Mouse (Mus musculus) neural tube, embryonic 12.5 days (tissue): ENCODE results near the gene Pa2g4. TPM values are rescaled to one million over a fixed set of nuclear protein-coding genes. Genes with fewer than 3 reads are reported as not detected.
"Not testable (repeated sequence)": the region's sequence is repeated elsewhere in the genome, so short reads cannot be mapped to it uniquely, and the experiment has no call there.

Source experiments
- ATAC-seq: fragments of 200-750 bp; cut with Nextera tagmentation; 2 replicates; pipeline ENCODE4 v1.8.0; 2017; ENCODE audit warnings: low read depth, mild to moderate bottlenecking, moderate TSS enrichment, moderate library complexity; ENCODE audit not compliant: low FRiP score
- H3K27ac ChIP-seq: fragments of 300-500 bp; sonication (generic); 2 replicates; pipeline ENCODE4 v1.5.1; 2016
- H3K27me3 ChIP-seq: fragments of 300-500 bp; sonication (generic); replicated peaks from 2 replicates; pipeline ENCODE4 v1.6.1; 2016; ENCODE audit warnings: mild to moderate bottlenecking
- H3K36me3 ChIP-seq: fragments of 300-500 bp; sonication (generic); 2 replicates; pipeline ENCODE4 v1.6.1; 2016; ENCODE audit warnings: mild to moderate bottlenecking
- H3K4me1 ChIP-seq: fragments of 300-500 bp; sonication (generic); 2 replicates; pipeline ENCODE4 v1.6.1; 2016
- H3K4me2 ChIP-seq: fragments of 300-500 bp; sonication (generic); replicated peaks from 2 replicates; pipeline ENCODE4 v1.6.1; 2016; ENCODE audit warnings: mild to moderate bottlenecking
- H3K4me3 ChIP-seq: fragments of 300-500 bp; sonication (generic); 2 replicates; pipeline ENCODE4 v1.5.1; 2016
- H3K9ac ChIP-seq: fragments of 300-500 bp; sonication (generic); 2 replicates; pipeline ENCODE4 v1.6.1; 2016; ENCODE audit warnings: mild to moderate bottlenecking
- H3K9me3 ChIP-seq: fragments of 300-500 bp; sonication (generic); 2 replicates; pipeline ENCODE4 v1.6.1; 2016; ENCODE audit warnings: mild to moderate bottlenecking
- WGBS: fragments of 180-500 bp; shearing (Covaris S2); methylation state at CpG from one replicate; pipeline ENCODE4 v1.1.7; 2016; 5-methylcytosine and 5-hydroxymethylcytosine counted together
- polyA plus RNA-seq: library from polyadenylated mRNA; unstranded; fragments of >200 nt; fragmentation: Nextera tagmentation; extraction: Ambion mirVana; gene quantifications from 2 replicates; pipeline ENCODE4 v1.2.1, GENCODE M21; 2016

The Pa2g4 gene
- 155 and 156 TPM in 2 replicates for polyA plus RNA-seq

DNA sequence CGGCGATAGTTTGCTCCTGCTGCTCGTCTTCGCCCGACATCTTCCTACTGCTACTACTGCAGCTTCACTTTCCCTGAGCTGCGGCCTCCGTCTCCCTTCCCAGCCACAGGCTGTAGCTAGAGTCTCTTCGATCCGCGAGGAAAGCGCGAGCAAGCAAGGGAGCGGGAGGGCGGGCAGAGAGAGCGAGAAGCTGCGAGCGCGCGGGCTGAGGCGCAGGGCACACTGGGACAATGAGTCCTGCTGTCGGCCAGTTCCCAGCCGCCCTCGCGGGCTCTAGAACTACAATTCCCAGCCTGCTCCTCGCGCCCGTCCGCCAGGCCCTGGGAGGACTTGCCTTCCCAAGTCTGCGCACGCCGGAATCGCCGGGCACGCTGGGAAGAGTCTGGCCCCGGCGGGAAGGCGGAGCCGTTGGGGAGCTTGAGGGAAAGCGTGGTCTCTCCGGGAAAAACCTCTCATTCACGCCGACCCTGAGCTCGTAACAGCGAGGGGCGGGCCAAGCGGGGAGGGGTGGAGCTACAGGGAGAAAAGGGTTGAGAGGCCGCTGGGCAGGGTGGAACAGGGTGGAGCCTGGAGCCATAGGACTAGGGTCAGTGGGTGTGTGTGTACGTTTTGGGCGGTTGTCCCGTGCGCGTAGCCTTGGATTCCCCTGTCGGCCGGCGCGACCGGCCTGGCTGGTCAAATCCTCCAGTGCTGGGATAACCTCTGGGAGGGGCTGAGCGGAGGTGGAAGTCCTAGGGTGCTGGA, at the start of gene Pa2g4:
Gene Pa2g4 (minus strand): TSS at position 200 of the 744 bp plus-strand sequence.
- Histone ChIP-seq H3K27me3 (no peaks in the 10 kb centered on the region), H3K27ac (peak within 1 kb of the TSS; percentile 68), H3K36me3 (peaks cover 26% of the 10 kb centered on the region), H3K4me1 (peaks cover 19% of the 10 kb centered on the region), H3K4me3 (peak within 1 kb of the TSS; percentile 87), H3K9me3 (no peaks in the 10 kb centered on the region), H3K4me2 (peak within 1 kb of the TSS; percentile 85), H3K9ac (peak within 1 kb of the TSS; percentile 83)
- peak; percentile 99 for ATAC-seq
- under 1% methylated on average over 58 of the region's 58 CpGs for WGBS

- no peak overlapping the region for H3K27ac ChIP-seq
- no peak for ATAC-seq
- 58% methylated on average over 3 of the region's 3 CpGs for WGBS
Measured at GRCm38 (mm10) chr10:128614934-128615333, 49.1 kb upstream of the Pa2g4 start.

DNA sequence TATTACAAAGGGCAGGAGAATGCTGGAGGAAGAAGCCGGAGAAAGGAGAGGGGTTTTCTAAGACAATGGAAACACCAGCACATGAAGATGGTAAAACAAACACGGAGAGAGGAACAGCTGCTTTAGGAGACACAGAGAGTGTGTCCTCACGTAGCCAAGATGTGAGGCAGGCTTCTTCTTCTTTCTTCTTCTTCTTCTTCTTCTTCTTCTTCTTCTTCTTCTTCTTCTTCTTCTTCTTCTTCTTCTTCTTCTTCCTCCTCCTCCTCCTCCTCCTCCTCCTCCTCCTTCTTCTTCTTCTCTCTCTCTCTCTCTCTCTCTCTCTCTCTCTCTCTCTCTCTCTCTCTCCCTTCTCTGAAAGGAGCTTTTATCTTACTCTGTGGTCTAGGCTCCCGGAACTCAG, 48.0 kb upstream of the Pa2g4 start:
- H3K36me3 ChIP-seq, H3K9me3 ChIP-seq, H3K9ac ChIP-seq, H3K4me2 ChIP-seq, H3K27me3 ChIP-seq, ATAC-seq, H3K4me3 ChIP-seq, H3K4me1 ChIP-seq, H3K27ac ChIP-seq: not testable (repeated sequence)
- 68% methylated on average over 4 of the region's 4 CpGs for whole genome bisulfite sequencing

More at GRCm38 (mm10) chr10:128614934-128615333, 49.1 kb upstream of the Pa2g4 start:
- Histone ChIP-seq H3K36me3 (no peaks in the 10 kb centered on the region), H3K4me2 (no peak overlapping the region), H3K4me1 (no peaks in the 10 kb centered on the region), H3K27me3 (no peaks in the 10 kb centered on the region), H3K9me3 (no peaks in the 10 kb centered on the region), H3K4me3 (no peak overlapping the region), H3K9ac (no peak overlapping the region)

GRCm38 (mm10) chr10:128613154-128613440, 47.3 kb upstream of the Pa2g4 start:
- Histone ChIP-seq H3K27me3 (no peaks in the 10 kb centered on the region), H3K9ac (no peak overlapping the region), H3K4me1 (no peaks in the 10 kb centered on the region), H3K4me3 (no peak overlapping the region), H3K9me3 (no peaks in the 10 kb centered on the region), H3K36me3 (no peaks in the 10 kb centered on the region), H3K4me2 (0 out of 2 replicates have a peak overlapping the region, but pooled peaks have one; percentile 20), H3K27ac (no peak overlapping the region)
- ATAC-seq: no peak
- 41% methylated on average over 6 of the region's 6 CpGs for WGBS

DNA sequence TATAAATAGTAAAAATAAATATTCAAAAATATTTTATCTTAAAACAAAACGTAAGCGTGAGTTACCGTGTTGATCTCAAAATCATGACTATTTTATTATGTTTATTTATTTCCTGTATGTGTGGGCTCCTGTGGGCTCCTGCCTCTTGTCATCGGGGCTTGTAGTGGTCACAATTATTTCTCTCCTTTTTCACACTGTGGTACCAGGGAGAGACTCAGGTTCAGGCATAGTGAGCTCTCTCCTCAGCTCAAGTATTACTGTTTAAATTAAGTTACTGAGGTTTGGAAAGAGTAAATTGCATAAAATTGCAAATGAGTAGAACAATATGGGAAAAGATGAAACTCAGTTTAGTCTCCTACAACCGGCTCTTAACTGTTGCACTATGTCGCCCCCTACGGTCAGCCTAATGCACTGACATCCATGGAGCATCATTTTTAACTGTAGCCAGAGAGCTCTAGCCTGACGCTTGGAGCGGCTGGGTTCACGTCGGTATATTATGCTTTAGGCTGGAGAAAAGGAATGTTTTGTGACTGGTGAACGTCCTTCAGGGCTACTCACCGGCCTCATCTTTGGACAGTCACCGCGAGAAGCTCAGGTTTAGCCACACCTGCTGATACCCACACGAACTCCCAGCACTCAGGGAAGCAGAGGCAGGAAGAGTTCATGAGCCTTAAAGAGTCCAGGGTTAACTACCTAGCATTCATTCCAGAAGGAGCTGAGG, 46.8 kb upstream of the Pa2g4 start:
- no peak overlapping the region for H3K4me3 ChIP-seq
- no peak overlapping the region for H3K27ac ChIP-seq
- H3K36me3 ChIP-seq: no peaks in the 10 kb centered on the region
- 0 out of 2 replicates have a peak overlapping the region, but pooled peaks have one; percentile 20 for H3K4me2 ChIP-seq
- ATAC-seq: no peak; the same call in 1 of the 2 replicates
- H3K4me1 ChIP-seq: no peaks in the 10 kb centered on the region
- H3K9ac ChIP-seq: no peak overlapping the region
- H3K9me3 ChIP-seq: no peaks in the 10 kb centered on the region
- no peaks in the 10 kb centered on the region for H3K27me3 ChIP-seq
- 18% methylated on average over 16 of the region's 16 CpGs for WGBS

- WGBS: 49% methylated on average over 2 of the region's 2 CpGs
- H3K27me3 ChIP-seq: no peaks in the 10 kb centered on the region
- H3K9me3 ChIP-seq: no peaks in the 10 kb centered on the region
- H3K4me2 ChIP-seq: no peak overlapping the region
- H3K4me1 ChIP-seq: no peaks in the 10 kb centered on the region
- no peaks in the 10 kb centered on the region for H3K36me3 ChIP-seq
- H3K4me3 ChIP-seq: no peak overlapping the region
- no peak overlapping the region for H3K9ac ChIP-seq
- no peak overlapping the region for H3K27ac ChIP-seq
- ATAC-seq: no peak
Measured at GRCm38 (mm10) chr10:128606483-128606882, 40.7 kb upstream of the Pa2g4 start.

GRCm38 (mm10) chr10:128602470-128603128, 36.8 kb upstream of the Pa2g4 start:
- ATAC-seq: no peak
- no peak overlapping the region for H3K27ac ChIP-seq
- H3K4me1 ChIP-seq: no peaks in the 10 kb centered on the region
- no peaks in the 10 kb centered on the region for H3K9me3 ChIP-seq
- H3K36me3 ChIP-seq: no peaks in the 10 kb centered on the region
- no peak overlapping the region for H3K4me2 ChIP-seq
- H3K27me3 ChIP-seq: no peaks in the 10 kb centered on the region
- H3K9ac ChIP-seq: no peak overlapping the region
- 89% methylated on average over 4 of the region's 4 CpGs for WGBS
- H3K4me3 ChIP-seq: no peak overlapping the region

DNA sequence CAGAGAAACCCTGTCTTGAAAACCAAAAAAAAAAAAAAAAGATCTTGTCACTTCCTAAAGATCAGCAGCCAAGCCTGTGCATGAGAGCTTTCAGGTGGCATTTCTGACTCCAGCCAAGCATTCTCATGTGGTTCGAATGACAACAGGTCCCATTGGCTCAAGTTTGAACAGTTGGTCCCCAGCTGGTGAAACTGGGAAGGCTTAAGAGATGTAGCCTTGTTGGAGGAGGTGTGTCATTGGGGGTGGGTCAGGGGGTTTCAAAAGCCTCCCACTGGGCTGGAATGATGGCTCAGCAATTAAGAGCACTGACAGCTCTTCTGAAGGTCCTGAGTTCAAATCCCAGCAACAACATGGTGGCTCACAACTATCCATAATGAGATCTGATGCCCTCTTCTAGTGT, 35.7 kb upstream of the Pa2g4 start:
- Histone ChIP-seq H3K4me1 (no peaks in the 10 kb centered on the region), H3K9ac (no peak overlapping the region), H3K9me3 (no peaks in the 10 kb centered on the region), H3K27me3 (no peaks in the 10 kb centered on the region), H3K27ac (no peak overlapping the region), H3K36me3 (no peaks in the 10 kb centered on the region), H3K4me2 (no peak overlapping the region), H3K4me3 (no peak overlapping the region)
- no peak for ATAC-seq
- WGBS: 95% methylated on average over 1 of the region's 1 CpGs

DNA sequence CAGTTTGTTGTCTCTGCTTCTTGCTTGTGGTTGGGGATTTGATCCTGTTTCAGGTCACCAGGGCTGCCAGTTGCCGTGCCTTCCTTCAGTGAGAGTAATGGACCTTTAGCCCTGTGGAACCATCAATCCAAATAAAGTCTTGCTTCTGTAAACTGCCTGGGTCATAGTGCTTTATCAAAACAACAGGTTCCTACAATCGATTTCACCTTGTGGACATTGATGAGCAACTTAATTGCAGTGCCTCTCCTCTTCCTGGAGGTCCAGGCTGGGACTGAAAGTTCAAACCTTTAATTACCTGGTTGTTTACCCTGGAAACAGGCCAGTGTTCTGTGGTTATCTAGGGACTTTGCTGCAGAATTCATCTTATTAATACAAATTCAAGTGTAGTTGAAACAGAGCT, 32.7 kb upstream of the Pa2g4 start:
- no peak overlapping the region for H3K9ac ChIP-seq
- H3K27me3 ChIP-seq: no peaks in the 10 kb centered on the region
- WGBS: 76% methylated on average over 2 of the region's 2 CpGs
- H3K4me3 ChIP-seq: no peak overlapping the region
- no peaks in the 10 kb centered on the region for H3K9me3 ChIP-seq
- H3K4me2 ChIP-seq: no peak overlapping the region
- H3K27ac ChIP-seq: no peak overlapping the region
- ATAC-seq: no peak
- no peaks in the 10 kb centered on the region for H3K4me1 ChIP-seq
- H3K36me3 ChIP-seq: no peaks in the 10 kb centered on the region

GRCm38 (mm10) chr10:128592797-128593196, 27.0 kb upstream of the Pa2g4 start:
- WGBS: 74% methylated on average over 5 of the region's 5 CpGs
- Histone ChIP-seq H3K4me3 (no peak overlapping the region), H3K27me3 (peaks cover 21% of the 10 kb centered on the region), H3K4me1 (peaks cover 8% of the 10 kb centered on the region; the same call in 1 of the 2 replicates), H3K36me3 (no peaks in the 10 kb centered on the region), H3K9me3 (no peaks in the 10 kb centered on the region), H3K4me2 (no peak overlapping the region), H3K9ac (no peak overlapping the region), H3K27ac (no peak overlapping the region)
- no peak for ATAC-seq

- no peak for ATAC-seq
- Histone ChIP-seq H3K4me3 (no peak overlapping the region), H3K9ac (no peak overlapping the region), H3K27ac (no peak overlapping the region), H3K4me1 (peaks cover 8% of the 10 kb centered on the region; the same call in 1 of the 2 replicates), H3K9me3 (no peaks in the 10 kb centered on the region), H3K36me3 (no peaks in the 10 kb centered on the region), H3K27me3 (peaks cover 35% of the 10 kb centered on the region), H3K4me2 (no peak overlapping the region)
- 88% methylated on average over 6 of the region's 6 CpGs for WGBS
Measured at GRCm38 (mm10) chr10:128591436-128591835, 25.6 kb upstream of the Pa2g4 start.

DNA sequence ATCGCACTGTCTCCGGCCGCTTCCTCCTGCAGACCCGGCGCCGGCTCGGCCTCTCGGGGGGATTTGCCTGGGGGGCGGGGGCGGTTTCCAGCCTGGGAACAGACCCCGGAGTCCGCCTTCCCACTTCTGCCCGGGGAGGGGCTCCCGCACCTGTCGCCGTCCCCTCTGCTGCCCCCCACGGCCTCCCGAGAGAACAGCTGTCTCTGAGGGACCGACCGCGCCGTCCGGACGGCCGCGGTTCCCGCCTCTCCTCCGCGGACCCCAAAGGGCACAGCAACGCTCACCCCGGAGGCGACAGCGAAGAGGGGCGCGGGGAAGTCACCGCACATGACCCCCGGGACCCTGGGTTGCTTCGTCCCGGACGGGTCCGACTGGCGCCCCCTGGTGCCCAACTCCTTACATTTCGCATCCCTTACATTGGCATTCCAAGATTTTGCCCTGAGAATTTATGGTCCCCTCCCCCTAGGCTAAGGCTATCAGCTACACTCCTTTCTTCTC, 24.5 kb upstream of the Pa2g4 start:
- Histone ChIP-seq H3K36me3 (no peaks in the 10 kb centered on the region), H3K27ac (no peak overlapping the region), H3K9ac (peak overlapping the region; percentile 51), H3K4me1 (peaks cover 8% of the 10 kb centered on the region; the same call in 1 of the 2 replicates), H3K27me3 (peaks cover 44% of the 10 kb centered on the region), H3K4me3 (peak overlapping the region; percentile 56), H3K9me3 (no peaks in the 10 kb centered on the region), H3K4me2 (peak overlapping the region; percentile 84)
- peak; percentile 64 for ATAC-seq
- WGBS: under 1% methylated on average over 43 of the region's 43 CpGs
